Mouse (Mus musculus) midbrain, embryonic 16.5 days (tissue): ENCODE data around the gene Tspan12. TPM values are rescaled to one million over a fixed set of nuclear protein-coding genes. Genes with fewer than 3 reads are reported as not detected.
"Not testable (repeated sequence)": the region's sequence is repeated elsewhere in the genome, so short reads cannot be mapped to it uniquely, and the experiment has no call there.

ENCODE experiments used
- ATAC-seq: fragments of 200-750 bp; cut with Nextera tagmentation; 2 replicates; pipeline ENCODE4 v1.8.0; 2017; ENCODE audit warnings: moderate TSS enrichment
- H3K27ac ChIP-seq: fragments of 300-500 bp; sonication (generic); 2 replicates; pipeline ENCODE4 v1.5.1; 2014; ENCODE audit warnings: mild to moderate bottlenecking, low read length, mixed read lengths
- H3K27me3 ChIP-seq: fragments of 300-500 bp; sonication (generic); 2 replicates; pipeline ENCODE4 v1.6.1; 2014; ENCODE audit warnings: low read depth, low read length, mixed read lengths; ENCODE audit not compliant: control insufficient read depth, insufficient read depth
- H3K36me3 ChIP-seq: fragments of 300-500 bp; sonication (generic); 2 replicates; pipeline ENCODE4 v1.6.1; 2014; ENCODE audit warnings: mild to moderate bottlenecking, low read length, moderate library complexity, mixed read lengths; ENCODE audit not compliant: control insufficient read depth, insufficient read depth
- H3K4me1 ChIP-seq: fragments of 300-500 bp; sonication (generic); 2 replicates; pipeline ENCODE4 v1.6.1; 2014; ENCODE audit warnings: mild to moderate bottlenecking, low read length, mixed read lengths; ENCODE audit not compliant: control insufficient read depth, insufficient read depth
- H3K4me2 ChIP-seq: fragments of 300-500 bp; sonication (generic); 2 replicates; pipeline ENCODE4 v1.6.1; 2014; ENCODE audit warnings: mild to moderate bottlenecking, low read length, mixed read lengths
- H3K4me3 ChIP-seq: fragments of 300-500 bp; sonication (generic); 2 replicates; pipeline ENCODE4 v1.5.1; 2014; ENCODE audit warnings: low read depth, mild to moderate bottlenecking, low read length, moderate library complexity, mixed read lengths
- H3K9ac ChIP-seq: fragments of 300-500 bp; sonication (generic); 2 replicates; pipeline ENCODE4 v1.6.1; 2014; ENCODE audit warnings: low read depth, low read length, mixed read lengths
- H3K9me3 ChIP-seq: fragments of 300-500 bp; sonication (generic); replicated peaks from 2 replicates; pipeline ENCODE4 v1.6.1; 2014; ENCODE audit warnings: mild to moderate bottlenecking, low read length, mixed read lengths; ENCODE audit not compliant: control insufficient read depth, poor library complexity, severe bottlenecking
- WGBS: fragments of 180-500 bp; shearing (Covaris S2); extraction: QIAGEN DNeasy Blood & Tissue Kit; methylation state at CpG from one replicate; pipeline ENCODE4 v1.1.7; 2014; 5-methylcytosine and 5-hydroxymethylcytosine counted together
- polyA plus RNA-seq: library from polyadenylated mRNA; unstranded; fragments of >200 nt; fragmentation: Nextera tagmentation; extraction: Ambion mirVana; gene quantifications from 2 replicates; pipeline ENCODE4 v1.2.1, GENCODE M21; 2015

The Tspan12 gene
- polyA plus RNA-seq: 59.2 and 63.2 TPM in 2 replicates

- H3K4me3 ChIP-seq: peak within 1 kb of the TSS; percentile 92
- 0 out of 2 replicates have a peak, but pooled peaks cover 2% of the 10 kb centered on the region for H3K36me3 ChIP-seq
- peak within 1 kb of the TSS; percentile 88 for H3K9ac ChIP-seq
- no peak for ATAC-seq
- peaks cover 14% of the 10 kb centered on the region; the same call in 1 of the 2 replicates for H3K4me1 ChIP-seq
- peak within 1 kb of the TSS; percentile 84 for H3K27ac ChIP-seq
- no peaks in the 10 kb centered on the region for H3K27me3 ChIP-seq
- WGBS: 1% methylated on average over 13 of the region's 13 CpGs
- H3K4me2 ChIP-seq: peak within 1 kb of the TSS; percentile 71
- no peaks in the 10 kb centered on the region for H3K9me3 ChIP-seq
These were observed at the start of gene Tspan12 for GRCm38 (mm10) chr6:21852344-21852785. Gene Tspan12, minus strand, starts transcription at chr6:21852515.

DNA sequence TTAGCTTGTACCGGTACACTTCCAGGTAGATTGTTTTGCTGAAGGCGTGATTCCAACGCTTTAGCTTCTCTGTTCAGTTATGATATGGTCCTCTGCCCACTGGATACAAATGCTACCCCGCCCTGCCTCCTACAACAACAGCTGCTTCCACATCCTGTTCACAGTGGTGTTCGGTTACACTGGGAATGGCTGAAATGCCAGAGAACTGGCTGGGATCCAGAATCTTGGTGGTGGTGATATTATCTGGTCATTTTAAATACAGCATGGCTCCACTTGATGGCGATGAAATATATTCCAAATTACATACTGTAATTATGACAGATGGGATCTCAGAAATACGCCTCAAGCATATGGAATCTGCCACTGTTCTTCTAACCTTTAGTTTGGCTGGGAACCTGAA lies 42.1 kb upstream of the Tspan12 start:
- Histone ChIP-seq H3K36me3 (no peaks in the 10 kb centered on the region), H3K9me3 (no peaks in the 10 kb centered on the region), H3K4me2 (no peak overlapping the region), H3K27ac (no peak overlapping the region), H3K27me3 (no peaks in the 10 kb centered on the region), H3K4me3 (no peak overlapping the region), H3K4me1 (no peaks in the 10 kb centered on the region), H3K9ac (no peak overlapping the region)
- ATAC-seq: no peak
- 77% methylated on average over 7 of the region's 7 CpGs for WGBS

- Histone ChIP-seq H3K27me3 (no peaks in the 10 kb centered on the region), H3K4me1 (no peaks in the 10 kb centered on the region), H3K9ac (no peak overlapping the region), H3K27ac (no peak overlapping the region), H3K36me3 (no peaks in the 10 kb centered on the region), H3K4me2 (no peak overlapping the region), H3K9me3 (no peaks in the 10 kb centered on the region), H3K4me3 (no peak overlapping the region)
- ATAC-seq: no peak
- 89% methylated on average over 2 of the region's 2 CpGs for WGBS
These were observed 36.8 kb upstream of the Tspan12 start for GRCm38 (mm10) chr6:21889101-21889500.

GRCm38 (mm10) chr6:21887971-21888370 lies 35.7 kb upstream of the Tspan12 start:
- not testable (repeated sequence) for ATAC-seq, H3K9me3 ChIP-seq, H3K9ac ChIP-seq, H3K4me3 ChIP-seq, H3K4me2 ChIP-seq, H3K36me3 ChIP-seq, H3K4me1 ChIP-seq, H3K27me3 ChIP-seq, H3K27ac ChIP-seq

DNA sequence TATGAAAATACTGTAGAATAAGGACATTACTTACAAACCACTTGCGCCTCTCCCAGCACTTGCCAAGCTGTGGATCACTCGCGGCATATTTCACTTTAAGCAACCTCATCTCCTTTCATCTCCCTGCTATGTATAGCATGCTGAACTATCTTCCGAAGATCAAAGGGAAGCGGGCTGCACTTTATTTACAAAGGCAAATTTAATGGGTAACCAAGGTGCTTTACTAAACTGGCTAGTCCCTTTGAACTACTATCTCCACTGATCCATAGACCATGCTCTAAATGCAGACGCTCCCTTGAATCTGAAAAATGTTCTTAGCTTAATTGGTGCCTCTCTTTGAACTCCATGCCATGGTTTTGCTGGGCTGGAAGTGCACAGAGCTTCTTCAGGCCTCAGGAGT lies 27.2 kb upstream of the Tspan12 start:
- Histone ChIP-seq H3K4me3 (no peak overlapping the region), H3K9me3 (no peaks in the 10 kb centered on the region), H3K36me3 (no peaks in the 10 kb centered on the region), H3K9ac (no peak overlapping the region), H3K27ac (no peak overlapping the region), H3K4me1 (no peaks in the 10 kb centered on the region), H3K27me3 (no peaks in the 10 kb centered on the region), H3K4me2 (no peak overlapping the region)
- 65% methylated on average over 6 of the region's 6 CpGs for WGBS
- ATAC-seq: peak; percentile 39; the same call in 1 of the 2 replicates

- H3K27ac ChIP-seq: no peak overlapping the region
- no peaks in the 10 kb centered on the region for H3K36me3 ChIP-seq
- no peak for ATAC-seq
- no peaks in the 10 kb centered on the region for H3K9me3 ChIP-seq
- no peaks in the 10 kb centered on the region for H3K27me3 ChIP-seq
- WGBS: 50% methylated on average over 1 of the region's 1 CpGs
- H3K9ac ChIP-seq: no peak overlapping the region
- no peak overlapping the region for H3K4me3 ChIP-seq
- H3K4me1 ChIP-seq: no peaks in the 10 kb centered on the region
- H3K4me2 ChIP-seq: no peak overlapping the region
These were observed 15.0 kb upstream of the Tspan12 start for GRCm38 (mm10) chr6:21867310-21867709.

- Histone ChIP-seq H3K27ac (no peak overlapping the region), H3K36me3 (no peaks in the 10 kb centered on the region), H3K9ac (no peak overlapping the region), H3K9me3 (no peaks in the 10 kb centered on the region), H3K27me3 (no peaks in the 10 kb centered on the region), H3K4me3 (no peak overlapping the region), H3K4me2 (no peak overlapping the region), H3K4me1 (no peaks in the 10 kb centered on the region)
- 69% methylated on average over 8 of the region's 8 CpGs for WGBS
- ATAC-seq: no peak
These were observed 11.9 kb upstream of the Tspan12 start for GRCm38 (mm10) chr6:21864179-21864578.

DNA sequence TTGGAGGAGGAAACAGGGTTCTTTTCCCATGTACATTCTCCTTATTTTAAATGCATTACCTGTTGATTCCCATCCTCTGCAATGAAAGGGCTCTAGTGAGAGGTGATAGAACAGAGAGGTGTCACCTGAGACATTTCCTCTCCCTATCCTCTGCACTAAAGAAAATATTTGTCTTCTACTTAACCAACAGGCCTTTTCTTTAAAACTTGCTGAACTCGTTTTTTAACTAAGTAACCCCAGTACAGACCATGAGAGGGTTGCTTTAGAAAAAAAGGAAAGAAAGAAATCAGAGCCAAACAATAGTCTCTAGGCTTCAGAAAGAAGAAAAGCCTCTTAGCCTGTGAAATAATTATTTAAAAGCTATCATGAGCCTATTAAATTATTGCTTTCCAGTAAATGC lies 11.2 kb upstream of the Tspan12 start:
- Histone ChIP-seq H3K4me2 (no peak overlapping the region), H3K27ac (no peak overlapping the region), H3K4me3 (no peak overlapping the region), H3K9me3 (no peaks in the 10 kb centered on the region), H3K9ac (no peak overlapping the region), H3K4me1 (no peaks in the 10 kb centered on the region), H3K27me3 (no peaks in the 10 kb centered on the region), H3K36me3 (no peaks in the 10 kb centered on the region)
- no peak for ATAC-seq
- WGBS: 15% methylated on average over 1 of the region's 1 CpGs

- WGBS: 58% methylated on average over 2 of the region's 2 CpGs
- ATAC-seq: no peak
These were observed 9.0 kb upstream of the Tspan12 start for GRCm38 (mm10) chr6:21861316-21861715.

More at GRCm38 (mm10) chr6:21861316-21861715, 9.0 kb upstream of the Tspan12 start:
- H3K9ac ChIP-seq: no peak overlapping the region
- H3K36me3 ChIP-seq: no peaks in the 10 kb centered on the region
- no peak overlapping the region for H3K4me3 ChIP-seq
- H3K9me3 ChIP-seq: no peaks in the 10 kb centered on the region
- no peaks in the 10 kb centered on the region for H3K4me1 ChIP-seq
- no peak overlapping the region for H3K4me2 ChIP-seq
- no peak overlapping the region for H3K27ac ChIP-seq
- H3K27me3 ChIP-seq: no peaks in the 10 kb centered on the region
